Mouse (Mus musculus) kidney, embryonic 16.5 days (tissue): ENCODE measurements around the gene Slit3. TPM values are rescaled to one million over a fixed set of nuclear protein-coding genes. Genes with fewer than 3 reads are reported as not detected.

ENCODE experiments used
- ATAC-seq: fragments of 200-750 bp; cut with Nextera tagmentation; 2 replicates; pipeline ENCODE4 v1.8.0; 2017; ENCODE audit warnings: moderate TSS enrichment; ENCODE audit not compliant: low FRiP score, low TSS enrichment
- H3K27ac ChIP-seq: fragments of 300-500 bp; sonication (generic); 2 replicates; pipeline ENCODE4 v1.5.1; 2014; ENCODE audit warnings: low read length
- H3K27me3 ChIP-seq: fragments of 300-500 bp; sonication (generic); 2 replicates; pipeline ENCODE4 v1.6.1; 2014; ENCODE audit warnings: low read length, control low read depth, mixed read lengths; ENCODE audit not compliant: insufficient read depth
- H3K36me3 ChIP-seq: fragments of 300-500 bp; sonication (generic); 2 replicates; pipeline ENCODE4 v1.6.1; 2014; ENCODE audit warnings: low read length, control low read depth, mixed read lengths; ENCODE audit not compliant: insufficient read depth
- H3K4me1 ChIP-seq: fragments of 300-500 bp; sonication (generic); 2 replicates; pipeline ENCODE4 v1.6.1; 2014; ENCODE audit warnings: low read length, control low read depth, mixed read lengths; ENCODE audit not compliant: insufficient read depth
- H3K4me2 ChIP-seq: fragments of 300-500 bp; sonication (generic); replicated peaks from 2 replicates; pipeline ENCODE4 v1.6.1; 2014; ENCODE audit warnings: low read depth, low read length
- H3K4me3 ChIP-seq: fragments of 300-500 bp; sonication (generic); 2 replicates; pipeline ENCODE4 v1.5.1; 2014; ENCODE audit warnings: mild to moderate bottlenecking, low read length
- H3K9ac ChIP-seq: fragments of 300-500 bp; sonication (generic); replicated peaks from 2 replicates; pipeline ENCODE4 v1.6.1; 2014; ENCODE audit warnings: low read length
- H3K9me3 ChIP-seq: fragments of 300-500 bp; sonication (generic); 2 replicates; pipeline ENCODE4 v1.6.1; 2016; ENCODE audit warnings: low read length, control low read depth
- WGBS: fragments of 180-500 bp; shearing (Covaris S2); extraction: QIAGEN DNeasy Blood & Tissue Kit; methylation state at CpG from one replicate; pipeline ENCODE4 v1.1.7; 2014; 5-methylcytosine and 5-hydroxymethylcytosine counted together
- polyA plus RNA-seq: library from polyadenylated mRNA; unstranded; fragments of >200 nt; fragmentation: Nextera tagmentation; extraction: Ambion mirVana; gene quantifications from 2 replicates; pipeline ENCODE4 v1.2.1, GENCODE M21; 2015

Slit3 gene
- polyA plus RNA-seq, 1 experiment from 2014 or later, result 8.3 TPM

DNA sequence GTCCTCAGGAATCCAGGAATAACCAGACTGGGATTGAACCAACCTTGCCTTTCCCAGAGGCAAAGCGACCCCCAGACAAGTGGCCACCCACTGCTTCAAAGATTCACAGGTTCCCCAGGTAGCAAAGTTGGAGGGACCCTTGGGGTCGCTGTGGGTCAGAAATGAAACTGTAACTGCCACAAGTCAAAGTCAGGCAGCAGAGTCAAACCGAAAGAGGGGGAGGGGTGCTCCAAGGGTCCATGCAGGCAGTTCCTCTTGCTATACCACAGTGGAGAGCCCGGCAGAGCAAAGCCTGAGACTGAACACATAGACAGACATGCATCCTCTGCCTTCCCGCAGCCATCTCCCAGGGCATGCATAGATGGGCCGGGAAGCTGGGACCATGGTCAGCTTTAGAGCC, 590.3 kb downstream of the Slit3 start:
- no peaks in the 10 kb centered on the region for H3K27me3 ChIP-seq
- no peaks in the 10 kb centered on the region for H3K9me3 ChIP-seq
- ATAC-seq, result no peak
- no peak overlapping the region for H3K4me3 ChIP-seq
- no peak overlapping the region for H3K9ac ChIP-seq
- H3K36me3 ChIP-seq, result no peaks in the 10 kb centered on the region
- H3K27ac ChIP-seq, result no peak overlapping the region
- 86% methylated on average over 6 of the region's 6 CpGs for WGBS
- H3K4me2 ChIP-seq, result no peak overlapping the region
- no peaks in the 10 kb centered on the region for H3K4me1 ChIP-seq

DNA sequence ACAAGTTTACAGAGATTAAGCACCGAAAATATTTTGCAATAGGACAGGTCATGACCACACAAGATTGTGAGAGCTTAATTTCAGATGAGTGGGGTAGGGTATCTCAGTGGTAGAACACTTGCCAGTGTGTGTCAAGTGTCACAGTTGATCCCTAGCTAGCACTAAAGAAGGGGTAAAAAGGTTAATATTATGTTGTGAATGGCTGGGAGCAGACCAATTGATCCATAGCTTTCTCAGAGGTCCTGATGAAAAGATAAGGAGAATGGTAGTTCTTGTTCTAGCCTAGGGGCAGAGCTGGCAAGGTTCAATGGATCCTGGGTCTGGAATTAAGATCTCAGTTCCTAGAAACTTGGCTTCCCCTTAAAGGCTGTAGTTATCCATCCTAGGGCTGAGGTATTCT, 597.9 kb downstream of the Slit3 start:
- Histone ChIP-seq H3K9ac (no peak overlapping the region), H3K4me1 (no peaks in the 10 kb centered on the region)
- WGBS, result 73% methylated on average over 1 of the region's 1 CpGs

DNA sequence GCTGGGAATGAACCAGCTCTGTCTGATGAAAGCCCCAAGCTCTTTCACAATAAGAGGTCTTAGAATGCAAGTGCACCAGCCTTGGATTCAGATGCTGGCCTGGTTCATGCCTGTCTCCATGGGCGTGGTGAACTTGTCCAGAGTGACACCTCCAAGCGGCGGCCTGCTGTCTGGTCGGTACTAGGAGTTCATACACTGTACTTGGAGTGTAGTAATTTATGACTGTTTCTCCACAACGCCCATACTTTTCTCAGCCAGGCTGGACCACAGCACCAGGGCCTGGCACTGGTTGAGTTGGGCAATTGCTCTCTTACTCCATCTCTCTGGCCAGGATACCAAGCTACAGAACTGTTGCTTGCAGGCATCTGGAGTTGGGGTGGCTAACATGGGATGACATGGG, 602.9 kb downstream of the Slit3 start:
- Histone ChIP-seq H3K4me3 (no peak overlapping the region), H3K36me3 (no peaks in the 10 kb centered on the region), H3K27me3 (no peaks in the 10 kb centered on the region), H3K4me1 (no peaks in the 10 kb centered on the region), H3K9me3 (no peaks in the 10 kb centered on the region), H3K9ac (no peak overlapping the region), H3K27ac (no peak overlapping the region), H3K4me2 (no peak overlapping the region)
- WGBS, result 80% methylated on average over 5 of the region's 5 CpGs
- ATAC-seq, result no peak

More for the DNA sequence above, 597.9 kb downstream of the Slit3 start:
- Histone ChIP-seq H3K36me3 (no peaks in the 10 kb centered on the region), H3K4me3 (no peak overlapping the region), H3K9me3 (no peaks in the 10 kb centered on the region), H3K27ac (no peak overlapping the region), H3K27me3 (no peaks in the 10 kb centered on the region), H3K4me2 (no peak overlapping the region)
- no peak for ATAC-seq

DNA sequence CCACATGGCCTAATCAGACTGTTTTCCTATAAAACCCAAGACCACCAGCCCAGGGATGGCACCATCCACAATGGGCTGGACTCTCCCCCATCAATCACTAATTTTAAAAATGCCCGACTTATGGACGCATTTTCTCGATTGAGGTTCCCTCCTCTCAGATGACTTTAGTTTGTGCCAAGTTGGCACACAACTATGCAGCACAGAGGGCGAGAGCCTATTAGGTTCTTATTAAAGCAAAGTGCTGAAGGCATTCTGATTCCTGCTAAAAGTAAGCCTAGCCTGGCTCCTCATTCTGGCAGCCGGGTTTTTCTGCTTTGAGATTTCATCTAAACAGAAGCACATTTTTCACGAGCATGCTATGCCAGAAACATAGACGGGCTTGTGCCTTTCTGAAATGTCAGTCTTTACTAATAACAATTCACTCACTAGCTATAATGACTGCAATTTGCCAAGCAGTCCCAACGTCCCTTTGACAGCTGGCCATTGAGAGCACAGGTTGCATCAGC, 605.4 kb downstream of the Slit3 start:
- Histone ChIP-seq H3K36me3 (no peaks in the 10 kb centered on the region), H3K4me2 (no peak overlapping the region), H3K27ac (no peak overlapping the region), H3K9me3 (no peaks in the 10 kb centered on the region), H3K4me1 (no peaks in the 10 kb centered on the region), H3K9ac (no peak overlapping the region), H3K27me3 (no peaks in the 10 kb centered on the region), H3K4me3 (no peak overlapping the region)
- ATAC-seq, result no peak
- 86% methylated on average over 8 of the region's 8 CpGs for WGBS

DNA sequence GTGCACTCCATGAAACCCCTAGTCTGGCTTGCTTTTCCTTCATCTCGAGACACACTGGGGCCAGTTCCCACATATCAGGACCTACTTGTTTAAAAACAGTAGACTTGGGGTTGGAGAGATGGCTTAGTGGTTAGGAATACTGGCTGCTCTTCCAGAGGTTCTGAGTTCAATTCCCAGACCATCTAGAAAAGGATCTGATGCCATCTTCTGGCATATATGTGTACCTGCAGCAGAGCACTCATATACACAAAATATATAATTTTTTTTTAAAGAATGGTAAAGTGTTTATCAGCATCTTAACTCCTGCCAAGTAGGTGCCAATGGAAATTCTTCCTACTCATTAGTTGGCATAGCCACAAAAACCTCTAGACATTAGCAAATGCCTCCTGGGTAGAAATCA, 607.2 kb downstream of the Slit3 start:
- 89% methylated on average over 1 of the region's 1 CpGs for WGBS

DNA sequence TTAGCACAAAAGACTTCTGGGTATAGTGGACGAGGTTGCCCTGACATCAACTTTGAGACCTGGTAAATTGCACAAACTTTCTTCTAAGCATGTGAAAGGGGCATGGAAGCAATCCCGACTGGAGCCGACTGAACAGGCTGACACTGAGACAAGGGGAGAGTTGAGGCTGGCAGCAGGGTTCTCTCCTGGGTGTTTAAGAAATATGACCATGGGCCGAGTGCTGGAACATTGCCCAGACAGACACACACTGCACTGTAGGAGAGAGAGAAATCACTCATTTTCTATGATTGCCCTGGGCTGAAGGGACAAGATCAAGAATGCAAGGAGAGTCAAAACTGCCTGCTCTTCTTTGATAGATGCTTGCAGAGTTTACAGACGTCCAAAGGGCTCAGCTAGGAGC, 608.2 kb downstream of the Slit3 start:
- no peak for ATAC-seq
- H3K9ac ChIP-seq, result no peak overlapping the region
- WGBS, result 34% methylated on average over 5 of the region's 5 CpGs
- no peaks in the 10 kb centered on the region for H3K9me3 ChIP-seq
- no peak overlapping the region for H3K4me3 ChIP-seq
- H3K36me3 ChIP-seq, result no peaks in the 10 kb centered on the region
- H3K27ac ChIP-seq, result no peak overlapping the region
- no peak overlapping the region for H3K4me2 ChIP-seq
- no peaks in the 10 kb centered on the region for H3K27me3 ChIP-seq
- no peaks in the 10 kb centered on the region for H3K4me1 ChIP-seq

More for the DNA sequence above, 607.2 kb downstream of the Slit3 start:
- H3K4me1 ChIP-seq, result no peaks in the 10 kb centered on the region
- H3K4me2 ChIP-seq, result no peak overlapping the region
- H3K27me3 ChIP-seq, result no peaks in the 10 kb centered on the region
- H3K9me3 ChIP-seq, result no peaks in the 10 kb centered on the region
- no peak overlapping the region for H3K4me3 ChIP-seq
- H3K36me3 ChIP-seq, result no peaks in the 10 kb centered on the region
- H3K27ac ChIP-seq, result no peak overlapping the region
- H3K9ac ChIP-seq, result no peak overlapping the region
- ATAC-seq, result no peak

DNA sequence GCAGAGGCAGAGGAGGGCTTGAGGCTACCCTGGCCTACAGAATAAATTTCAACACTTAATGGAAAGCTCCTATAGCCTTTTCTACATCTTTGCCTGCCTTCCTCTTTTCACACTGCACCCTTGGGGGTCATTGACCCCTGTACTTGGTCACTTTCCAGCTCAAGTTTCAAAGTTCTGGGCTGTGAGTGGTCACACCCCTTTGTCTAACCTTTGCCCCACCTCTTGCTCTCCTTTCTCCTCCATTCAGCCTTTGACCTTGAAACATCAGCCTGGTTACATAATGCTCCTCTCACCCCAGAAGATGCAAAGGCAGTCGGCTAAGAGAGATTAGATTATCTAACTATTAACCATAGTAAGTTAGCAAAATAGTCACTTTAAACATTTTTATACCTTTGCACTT, 611.3 kb downstream of the Slit3 start:
- no peaks in the 10 kb centered on the region for H3K27me3 ChIP-seq
- no peaks in the 10 kb centered on the region for H3K4me1 ChIP-seq
- H3K27ac ChIP-seq, result no peak overlapping the region
- 56% methylated on average over 1 of the region's 1 CpGs for WGBS
- no peak overlapping the region for H3K4me2 ChIP-seq
- H3K36me3 ChIP-seq, result no peaks in the 10 kb centered on the region
- no peak overlapping the region for H3K4me3 ChIP-seq
- H3K9ac ChIP-seq, result no peak overlapping the region
- ATAC-seq, result no peak
- H3K9me3 ChIP-seq, result no peaks in the 10 kb centered on the region

DNA sequence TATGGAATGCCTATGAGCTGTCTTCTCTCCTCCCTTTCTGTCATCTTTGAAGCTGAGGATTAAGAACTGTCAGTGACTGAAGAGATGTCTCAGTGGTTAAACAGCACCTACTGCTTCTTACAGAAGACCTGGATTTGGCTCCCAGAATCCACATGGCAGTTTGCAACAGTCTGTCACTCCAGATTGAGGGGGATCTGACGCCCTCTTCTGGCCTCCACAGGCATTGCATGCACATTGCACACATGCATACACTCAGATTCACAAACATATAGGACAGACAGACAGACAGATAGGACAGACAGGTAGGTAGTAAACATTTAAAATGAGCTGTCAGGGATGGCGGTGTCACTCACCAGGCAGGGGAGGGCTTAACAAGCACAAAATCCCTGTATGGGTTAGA, 615.8 kb downstream of the Slit3 start:
- Histone ChIP-seq H3K27me3 (no peaks in the 10 kb centered on the region), H3K27ac (no peak overlapping the region), H3K4me3 (no peak overlapping the region), H3K4me2 (no peak overlapping the region), H3K36me3 (no peaks in the 10 kb centered on the region), H3K4me1 (no peaks in the 10 kb centered on the region), H3K9me3 (no peaks in the 10 kb centered on the region), H3K9ac (no peak overlapping the region)
- no peak for ATAC-seq
- 72% methylated on average over 2 of the region's 2 CpGs for WGBS

DNA sequence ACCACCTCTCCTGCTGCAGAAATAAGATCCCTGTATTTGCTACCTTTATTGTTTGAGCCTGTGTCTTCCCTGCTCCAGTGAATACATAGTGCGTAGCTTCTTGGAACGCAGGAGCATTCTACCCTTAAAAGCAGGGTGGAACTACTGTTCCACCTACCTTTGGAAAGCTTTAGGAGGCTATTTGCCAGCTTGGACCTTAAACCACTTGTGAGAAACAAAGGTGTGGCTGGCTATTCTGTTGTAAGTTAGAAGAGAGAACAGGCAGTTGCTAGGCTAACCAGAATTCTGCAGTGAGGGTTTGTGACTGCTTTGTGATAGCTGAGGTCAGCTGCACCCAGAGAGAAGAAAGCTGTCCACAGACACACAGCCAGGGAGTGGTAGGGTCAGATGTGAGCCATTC, 616.2 kb downstream of the Slit3 start:
- no peak overlapping the region for H3K4me2 ChIP-seq
- ATAC-seq, result no peak
- H3K27me3 ChIP-seq, result no peaks in the 10 kb centered on the region
- H3K4me3 ChIP-seq, result no peak overlapping the region
- WGBS, result 98% methylated on average over 2 of the region's 2 CpGs
- no peaks in the 10 kb centered on the region for H3K9me3 ChIP-seq
- H3K36me3 ChIP-seq, result no peaks in the 10 kb centered on the region
- no peak overlapping the region for H3K9ac ChIP-seq
- no peak overlapping the region for H3K27ac ChIP-seq
- no peaks in the 10 kb centered on the region for H3K4me1 ChIP-seq

DNA sequence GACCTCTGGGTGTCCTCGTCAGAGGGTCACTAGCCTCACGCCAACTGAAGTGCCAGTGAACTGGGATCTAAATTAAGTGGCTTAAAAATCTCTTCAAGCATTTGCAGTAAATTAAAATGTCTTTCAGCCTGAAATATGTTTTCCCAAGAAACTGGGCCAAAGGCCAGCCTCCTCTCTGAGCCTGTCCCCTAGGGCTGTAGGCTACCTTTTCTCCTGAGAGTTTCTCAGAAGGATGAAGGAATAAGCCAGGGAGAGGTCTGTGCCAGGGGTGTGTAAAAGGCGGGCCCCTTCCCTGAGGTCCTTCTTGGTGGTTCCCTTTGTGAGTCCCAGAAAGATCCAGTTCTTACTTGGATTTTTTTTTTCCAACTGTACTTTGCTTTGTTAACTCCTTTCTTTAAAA, 617.1 kb downstream of the Slit3 start:
- ATAC-seq, result no peak
- H3K27ac ChIP-seq, result no peak overlapping the region
- H3K4me1 ChIP-seq, result no peaks in the 10 kb centered on the region
- H3K9ac ChIP-seq, result no peak overlapping the region
- WGBS, result 54% methylated on average over 3 of the region's 3 CpGs
- no peaks in the 10 kb centered on the region for H3K27me3 ChIP-seq
- no peaks in the 10 kb centered on the region for H3K36me3 ChIP-seq
- no peak overlapping the region for H3K4me3 ChIP-seq
- H3K9me3 ChIP-seq, result no peaks in the 10 kb centered on the region
- no peak overlapping the region for H3K4me2 ChIP-seq

DNA sequence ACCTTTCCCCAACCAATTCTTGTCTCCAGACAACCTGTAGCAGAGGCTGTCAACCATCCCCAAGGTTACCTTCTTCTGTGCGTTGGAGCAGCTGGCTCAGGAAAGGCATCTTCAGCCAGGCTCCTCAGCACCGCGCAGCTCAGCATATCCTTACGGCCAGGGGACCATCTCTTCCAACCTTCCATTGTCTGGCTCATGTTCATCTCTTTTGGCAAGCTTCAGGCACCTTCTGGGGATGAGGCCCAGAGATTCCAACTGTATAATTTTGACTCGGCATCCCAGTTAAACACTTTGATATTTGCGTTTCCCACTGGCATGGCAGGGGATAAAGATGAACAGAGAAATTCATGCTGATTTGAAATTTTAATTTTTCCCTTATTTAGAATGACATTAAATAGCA, 622.6 kb downstream of the Slit3 start:
- ATAC-seq, result no peak
- Histone ChIP-seq H3K4me2 (no peak overlapping the region), H3K9ac (no peak overlapping the region), H3K4me1 (no peaks in the 10 kb centered on the region), H3K27ac (no peak overlapping the region), H3K9me3 (no peaks in the 10 kb centered on the region), H3K36me3 (no peaks in the 10 kb centered on the region), H3K27me3 (no peaks in the 10 kb centered on the region), H3K4me3 (no peak overlapping the region)
- 92% methylated on average over 6 of the region's 6 CpGs for WGBS
